Mouse (Mus musculus) T-helper 17 cell (primary cell): ENCODE measurements at regions not wholly inside any gene's neighbourhood (a gene's known extent, or its start where the extent isn't known, plus 50 kb on each side); places are given as distances from the start of the nearest gene placed in this dataset.
"Not testable (repeated sequence)": the region's sequence is repeated elsewhere in the genome, so short reads cannot be mapped to it uniquely, and the experiment has no call there.

Source experiments
- in situ Hi-C, 2 experiments: fragments of 300-600 bp; cut with MboI, MseI; formaldehyde crosslinking; loops; 1 replicate in 1 of 2; 2 replicates in 1 of 2; pipeline ENCODE4 v1.15.1; 2025; ENCODE audit warnings: high pct_unique_total_duplicates in 2 of 2

DNA sequence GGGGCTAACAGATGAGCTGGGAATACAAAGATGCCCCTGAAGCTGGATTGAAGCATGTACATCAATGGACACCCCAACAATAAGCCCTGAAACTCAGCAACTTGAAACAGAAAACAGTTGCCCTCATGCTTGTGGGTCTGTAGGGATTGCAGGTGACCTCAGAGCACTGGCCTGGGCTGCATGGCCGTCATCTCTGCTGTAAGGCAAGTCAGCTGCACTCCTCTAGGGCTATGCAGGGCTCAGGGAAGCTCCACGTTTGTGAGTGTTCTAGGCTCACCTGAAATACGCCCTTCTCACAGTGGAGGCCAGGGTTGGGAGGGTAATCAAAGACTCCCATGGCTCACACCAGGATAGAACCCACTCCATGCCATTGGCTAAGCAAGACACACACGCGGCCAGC lies 292.2 kb upstream of the Kdm8 start:
- in situ Hi-C loops: no loop called here

DNA sequence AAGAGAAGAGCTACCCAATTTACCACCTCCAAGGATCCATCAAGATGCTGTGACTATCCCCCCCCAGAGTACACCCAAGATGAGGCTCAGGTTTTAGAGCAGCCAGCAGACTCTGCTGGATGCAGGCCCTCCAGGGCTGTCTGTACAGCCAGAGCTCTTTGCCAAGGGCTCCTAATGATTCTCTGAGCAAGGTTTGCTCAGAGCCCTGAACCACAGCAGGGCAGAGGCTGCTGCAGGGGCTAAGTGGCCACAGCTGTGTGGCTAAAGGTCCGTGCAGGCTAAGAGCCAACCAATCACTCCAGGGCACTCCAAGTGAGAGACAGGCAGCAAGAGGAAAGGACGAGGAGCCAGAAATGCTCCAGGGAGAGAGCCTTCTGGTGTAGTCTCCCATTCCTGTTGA lies 289.2 kb upstream of the Kdm8 start:
- in situ Hi-C loops: no loop called here

DNA sequence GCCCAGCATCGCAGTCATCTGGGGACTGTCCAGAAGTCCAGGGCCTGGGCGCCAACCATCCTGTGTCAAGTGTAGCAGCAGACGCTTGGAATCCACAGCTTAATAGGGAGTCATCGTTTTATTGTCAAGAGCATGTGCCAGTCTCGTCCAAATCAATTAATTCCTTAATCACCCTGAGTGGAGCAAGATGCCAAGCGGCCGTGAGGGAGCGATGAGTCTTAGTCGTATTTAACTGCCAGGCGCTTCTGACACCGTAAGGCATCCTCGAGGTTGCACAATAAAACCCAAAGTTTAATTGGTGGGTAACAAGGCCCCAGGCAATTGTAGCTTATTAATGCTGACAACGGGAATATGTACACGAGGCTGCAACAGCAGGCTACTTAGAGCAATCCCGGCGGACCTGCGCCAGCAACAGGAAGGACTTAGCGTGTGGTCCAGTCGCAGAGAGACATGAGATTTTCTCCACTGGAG lies 277.6 kb upstream of the Kdm8 start:
- in situ Hi-C loops: no loop called here

DNA sequence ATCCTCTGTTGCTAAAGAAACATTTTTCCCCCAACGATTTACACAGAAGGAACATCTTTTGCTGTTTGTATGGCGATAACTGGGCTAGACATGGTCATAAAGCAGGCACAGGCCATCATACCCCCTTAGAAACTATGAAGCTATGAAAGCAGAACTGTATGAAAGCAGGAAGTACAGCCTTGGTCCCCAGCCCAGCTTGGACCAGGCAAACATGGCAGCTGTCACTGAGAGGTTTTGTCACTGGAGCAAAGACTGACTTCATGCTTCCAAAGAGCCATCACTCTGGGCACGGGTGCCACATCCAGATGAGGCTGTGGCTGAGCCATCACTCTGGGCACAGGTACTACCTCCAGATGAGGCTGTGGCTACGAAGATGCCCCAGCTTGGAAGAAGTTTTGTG lies 276.8 kb upstream of the Kdm8 start:
- in situ Hi-C loops: no loop called here

DNA sequence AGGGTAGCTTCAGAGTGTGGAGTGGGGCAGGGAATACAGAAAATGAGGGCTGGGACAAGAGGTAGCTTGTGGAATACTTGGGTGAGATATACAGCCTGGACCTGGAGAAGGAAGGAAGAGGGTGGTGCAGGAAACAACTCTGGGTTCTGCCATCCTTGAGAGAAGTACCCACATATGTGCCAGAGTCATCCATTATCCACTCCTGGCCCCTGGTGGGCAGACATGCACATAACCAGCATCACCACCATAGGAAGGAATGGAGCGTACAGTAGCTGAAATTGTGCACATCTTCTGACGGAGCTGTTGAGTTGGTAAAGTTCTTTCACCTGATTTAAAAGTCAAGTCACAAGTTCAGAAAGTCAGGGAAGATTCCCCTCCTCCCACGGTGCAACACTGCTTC lies 262.9 kb upstream of the Kdm8 start:
- in situ Hi-C loops: no loop called here

DNA sequence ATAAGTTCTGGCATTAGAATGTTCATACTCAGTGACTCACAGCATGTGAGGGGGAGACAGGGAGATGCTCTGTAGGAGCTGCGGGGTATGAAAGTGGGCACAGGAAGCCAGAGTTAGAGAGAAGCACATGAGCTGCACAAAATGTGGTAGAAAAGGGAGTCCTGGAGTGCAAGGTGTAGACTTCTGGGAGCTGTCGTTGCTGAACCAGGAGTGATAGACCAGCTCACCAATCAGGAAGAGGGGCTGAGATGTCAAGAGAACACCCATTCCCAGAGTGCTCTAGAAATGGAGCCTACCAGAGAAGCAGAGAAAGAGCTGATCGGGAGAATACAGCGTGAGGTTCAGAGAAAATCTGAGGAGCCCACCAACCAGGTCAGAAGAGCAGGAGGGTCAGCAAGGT lies 262.2 kb upstream of the Kdm8 start:
- in situ Hi-C loops: no loop called here

DNA sequence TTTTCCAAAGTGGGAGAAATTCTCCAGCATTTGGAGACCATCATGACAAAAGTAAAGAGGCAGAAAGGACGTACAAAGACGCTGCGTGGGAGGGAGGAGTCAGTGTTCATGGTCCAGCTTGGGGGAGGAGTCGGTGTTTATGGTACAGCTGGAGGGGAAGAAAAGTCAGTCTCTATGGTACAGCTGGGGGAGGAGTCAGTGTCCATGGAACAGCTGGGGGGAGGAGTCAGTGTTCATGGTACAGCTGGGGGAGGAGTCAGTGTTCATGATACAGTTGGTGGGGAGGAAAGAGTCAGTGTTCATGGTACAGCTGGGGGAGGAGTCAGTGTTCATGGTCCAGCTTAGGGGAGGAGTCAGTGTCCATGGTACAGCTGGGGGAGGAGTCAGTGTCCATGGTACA lies 261.5 kb upstream of the Kdm8 start:
- in situ Hi-C loops: not testable (repeated sequence)

DNA sequence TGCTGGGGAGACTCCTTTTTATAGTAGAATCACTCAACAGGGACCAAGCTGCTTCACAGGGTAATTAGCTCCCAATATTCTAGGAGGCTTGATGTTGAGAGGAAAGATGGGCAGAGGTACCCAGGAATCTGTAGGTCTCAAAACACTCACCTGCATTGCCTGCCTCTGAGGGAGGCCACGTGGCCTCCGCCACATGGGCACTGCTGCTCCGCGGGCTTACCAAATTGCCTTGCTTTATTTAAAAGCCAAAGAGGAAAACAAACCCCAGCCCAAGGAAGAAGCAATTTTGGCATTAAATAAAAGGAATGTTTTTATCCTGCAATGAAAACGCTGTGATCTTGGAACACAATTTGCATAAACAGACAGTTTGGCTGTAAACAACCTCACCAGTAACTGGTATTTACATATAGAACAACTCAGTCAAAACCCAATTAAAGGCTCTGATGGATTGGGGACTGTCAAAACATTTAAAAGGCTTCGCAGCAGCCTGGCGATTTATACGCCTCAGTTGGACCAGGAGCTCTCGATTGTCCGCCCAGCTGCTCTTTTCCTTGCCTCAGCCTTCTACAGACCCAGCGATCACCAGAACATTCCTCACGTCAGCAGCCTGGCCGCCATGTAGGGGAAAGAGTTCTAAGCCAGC lies 259.3 kb upstream of the Kdm8 start:
- in situ Hi-C loops: no loop called here

DNA sequence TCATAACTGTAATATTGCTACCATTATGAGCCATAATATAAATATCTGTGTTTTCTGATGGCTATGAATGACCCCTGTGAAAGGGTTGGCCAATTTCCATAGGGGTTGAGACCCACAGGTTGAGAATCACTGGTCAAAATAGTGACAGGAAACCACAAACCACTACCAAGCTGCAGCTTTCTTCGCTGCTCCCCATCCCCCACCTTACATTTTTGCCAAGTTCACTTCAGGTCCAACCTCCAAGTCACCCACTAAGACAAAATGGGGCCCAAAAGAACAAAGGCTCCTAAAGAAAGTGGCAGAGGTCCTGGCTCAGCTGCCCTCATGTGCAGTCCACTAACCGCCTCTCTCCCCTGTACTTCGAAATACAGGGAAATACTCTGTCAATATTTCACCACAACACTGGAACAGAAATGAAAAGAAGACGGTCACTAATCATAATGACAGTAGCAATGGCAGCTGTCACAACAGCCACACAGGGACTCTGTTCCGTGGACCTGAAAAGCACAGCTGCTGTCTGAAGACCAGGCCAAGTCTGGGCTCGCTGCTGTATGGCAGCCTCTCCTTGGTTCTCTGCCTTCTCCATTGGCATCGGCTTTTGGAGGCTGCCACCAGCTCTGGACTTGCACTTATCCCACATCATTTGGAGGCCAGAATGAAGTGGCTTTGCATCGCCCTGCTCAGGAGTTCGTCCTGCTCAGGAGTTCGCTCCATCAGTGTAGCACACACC lies 257.3 kb upstream of the Kdm8 start:
- in situ Hi-C loops: no loop called here

DNA sequence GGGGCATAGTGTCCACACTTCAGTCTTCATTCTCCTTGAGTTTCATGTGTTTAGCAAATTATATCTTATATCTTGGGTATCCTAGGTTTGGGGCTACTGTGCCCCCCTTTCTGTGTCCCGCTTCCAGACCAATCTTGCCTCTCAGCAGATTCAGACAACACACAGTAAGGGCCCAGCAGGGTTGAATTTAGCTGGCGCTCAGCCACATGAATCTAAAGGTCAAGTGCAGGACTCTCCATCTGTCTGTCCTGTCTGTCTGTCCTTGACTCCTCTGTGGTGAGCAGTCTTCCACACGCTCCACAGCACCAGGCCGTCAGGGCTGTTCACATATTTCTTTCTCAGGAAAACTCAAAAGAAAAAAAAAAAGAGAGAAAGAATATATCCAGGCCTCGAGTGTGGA lies 255.5 kb upstream of the Kdm8 start:
- in situ Hi-C loops: no loop called here

DNA sequence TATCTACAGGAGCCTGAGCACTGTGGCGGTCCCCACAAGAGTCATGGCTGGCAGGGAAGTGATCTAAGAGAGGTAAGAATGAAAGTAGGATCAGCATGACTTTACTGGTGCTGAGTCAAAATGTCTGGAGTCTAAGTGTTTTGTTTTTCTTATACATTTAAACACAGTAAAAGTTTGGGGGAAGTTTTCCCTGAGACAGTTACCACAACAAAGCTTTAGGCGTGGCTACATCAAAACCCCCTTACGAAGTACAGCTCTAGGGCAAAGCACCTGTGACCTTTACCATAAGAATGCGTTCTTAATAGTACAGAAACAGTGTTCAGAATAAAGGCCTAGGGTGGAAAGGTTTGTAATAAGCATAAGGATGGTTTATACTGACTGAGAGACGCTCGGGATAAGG lies 254.4 kb upstream of the Kdm8 start:
- in situ Hi-C loops: loop anchor here in 1 of 2 experiments (10.0 kb wide), 1 partner anchor 345 kb away; no protein-coding TSS in a partner anchor

DNA sequence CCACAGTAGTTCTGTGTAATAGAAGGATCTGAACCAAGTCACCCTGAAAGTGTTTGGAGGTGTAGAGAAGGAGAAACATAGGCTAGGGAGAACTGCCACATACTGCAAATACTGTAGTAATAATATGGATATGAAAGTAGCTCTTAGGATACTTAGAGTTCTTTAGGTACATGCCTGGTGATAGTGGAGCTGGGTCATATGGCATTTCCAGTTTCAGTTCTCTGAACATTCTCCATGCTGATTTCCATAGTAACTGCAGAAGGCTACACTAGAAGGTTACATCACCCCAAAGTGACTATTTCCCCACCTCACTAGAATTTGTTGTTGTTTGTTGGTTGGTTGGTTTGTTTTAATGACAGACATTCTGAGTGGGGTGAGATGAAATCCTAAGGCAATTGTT lies 253.2 kb upstream of the Kdm8 start:
- in situ Hi-C loops: loop anchor here in 1 of 2 experiments (10.0 kb wide), 1 partner anchor 343 kb away; no protein-coding TSS in a partner anchor

DNA sequence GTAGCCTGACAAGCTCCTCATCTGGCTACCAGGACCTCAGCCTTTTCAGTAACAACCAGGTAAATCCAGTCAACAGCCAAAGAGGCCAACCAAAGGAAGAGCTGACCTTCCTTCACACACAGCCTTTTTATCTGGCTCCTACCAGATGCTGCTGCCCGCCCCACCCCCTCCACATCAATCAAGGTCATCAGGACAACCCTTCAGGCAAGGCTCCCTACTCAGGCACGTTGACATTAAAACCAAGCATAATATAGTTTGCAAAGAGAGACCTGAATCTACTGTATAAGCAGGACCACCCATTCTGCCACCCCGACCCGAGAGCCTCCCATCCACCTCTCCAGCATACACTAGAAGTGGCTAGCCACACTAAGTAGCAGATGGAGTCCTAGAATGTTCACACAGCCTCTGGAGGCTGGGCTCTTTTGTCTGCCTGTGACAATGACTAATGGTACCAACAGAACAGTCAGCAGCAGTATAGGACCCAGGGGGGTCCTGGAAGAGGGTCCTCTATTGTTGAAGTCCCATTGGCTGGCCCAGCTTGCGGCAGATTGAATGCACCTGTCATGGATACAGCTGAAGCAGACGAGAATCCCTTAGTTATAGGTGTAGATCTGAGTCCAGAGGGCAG lies 233.0 kb upstream of the Kdm8 start:
- in situ Hi-C loops: no loop called here

DNA sequence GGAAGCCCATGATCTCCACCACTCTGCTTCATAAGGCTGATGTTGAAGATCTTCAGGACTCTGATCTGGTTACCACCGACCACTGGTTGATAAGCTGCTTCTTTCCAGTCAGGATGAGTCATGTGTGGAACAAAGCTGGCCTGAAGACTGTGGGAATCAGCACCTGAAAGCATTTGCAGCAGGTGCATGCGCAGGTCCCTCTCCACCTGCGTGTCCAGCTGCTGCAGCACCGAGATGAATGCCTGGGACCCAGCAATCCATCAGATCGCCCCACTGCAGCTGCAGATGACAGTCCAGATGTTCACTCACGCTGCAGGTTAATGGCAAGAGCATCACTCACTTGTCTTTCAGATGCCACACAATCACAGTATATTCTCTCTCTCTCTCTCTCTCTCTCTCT lies 230.4 kb upstream of the Kdm8 start:
- in situ Hi-C loops: no loop called here

DNA sequence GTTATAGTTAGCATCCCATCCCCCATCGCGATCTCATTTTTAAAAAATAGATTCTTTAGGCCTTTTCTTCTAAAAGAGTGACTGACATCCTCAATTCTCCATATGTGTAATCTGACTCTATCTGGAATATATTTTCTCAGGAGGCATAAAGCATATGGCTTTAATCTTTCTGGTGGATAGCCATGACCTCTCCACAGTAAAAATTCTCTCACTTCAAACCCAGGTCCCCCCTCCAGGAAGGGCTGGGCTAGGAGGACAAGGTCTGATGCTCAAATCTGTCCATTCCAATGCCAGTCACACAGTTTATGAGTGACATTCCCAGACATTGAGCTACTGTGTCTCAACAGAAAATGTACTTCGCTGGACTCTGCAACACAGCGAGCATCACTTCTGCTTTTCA lies 226.8 kb upstream of the Kdm8 start:
- in situ Hi-C loops: no loop called here

DNA sequence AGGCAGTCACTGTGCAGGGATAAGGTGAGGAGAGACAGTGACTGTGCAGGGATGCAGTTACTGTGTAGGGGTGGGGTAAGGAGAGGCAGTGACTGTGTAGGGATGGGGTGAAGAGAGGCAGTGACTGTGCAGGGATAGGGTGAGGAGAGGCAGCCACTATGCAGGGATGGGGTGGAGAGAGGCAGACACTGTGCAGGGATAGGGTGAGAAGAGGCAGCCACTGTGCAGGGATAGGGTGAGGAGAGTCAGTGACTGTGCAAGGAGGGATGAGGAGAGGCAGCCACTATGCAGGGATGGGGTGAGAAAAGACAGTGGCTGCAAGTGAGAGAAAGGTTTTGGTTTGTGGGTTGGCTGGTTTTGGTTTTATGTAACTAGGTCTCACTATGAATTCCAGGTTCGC lies 221.8 kb upstream of the Kdm8 start:
- in situ Hi-C loops: no loop called here

DNA sequence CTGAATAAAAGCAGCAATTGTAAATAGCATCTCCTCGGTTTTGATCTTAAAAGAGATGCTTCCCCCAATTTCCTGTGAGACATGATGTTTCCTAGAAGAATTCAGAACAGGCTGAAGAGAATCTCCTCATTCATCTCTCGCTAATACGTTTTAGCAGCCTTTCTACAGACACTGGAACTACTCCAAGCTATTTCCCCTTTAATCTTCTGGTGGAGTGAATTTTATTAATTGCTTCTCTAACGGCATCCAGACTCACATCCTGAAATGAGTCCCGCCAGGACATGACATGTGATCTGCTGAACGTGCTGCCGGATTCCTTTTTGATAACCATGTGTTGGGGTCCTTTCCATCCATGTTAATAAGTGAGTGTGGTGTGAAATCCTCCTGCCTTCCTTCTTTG lies 209.6 kb upstream of the Kdm8 start:
- in situ Hi-C loops: no loop called here

DNA sequence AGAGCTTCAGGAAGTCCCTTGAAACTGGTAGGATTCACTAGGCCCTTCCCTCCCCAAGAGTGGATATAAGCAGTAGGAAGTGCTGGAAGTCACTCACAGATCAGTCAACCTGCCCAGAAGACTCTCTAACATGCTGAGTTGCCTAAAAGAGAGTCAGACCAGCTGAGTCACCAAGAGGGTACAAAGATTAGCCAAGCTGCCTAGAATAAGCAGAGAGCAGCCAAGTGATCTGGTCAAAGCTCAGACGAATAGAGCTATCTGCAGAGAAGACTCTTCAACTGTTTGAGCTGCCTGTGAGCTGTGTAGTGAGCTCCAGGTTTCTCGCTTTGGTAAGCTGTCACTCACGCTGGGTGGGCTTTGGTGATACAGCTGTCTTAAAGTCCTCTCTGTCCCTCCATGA lies 207.4 kb upstream of the Kdm8 start:
- in situ Hi-C loops: no loop called here

DNA sequence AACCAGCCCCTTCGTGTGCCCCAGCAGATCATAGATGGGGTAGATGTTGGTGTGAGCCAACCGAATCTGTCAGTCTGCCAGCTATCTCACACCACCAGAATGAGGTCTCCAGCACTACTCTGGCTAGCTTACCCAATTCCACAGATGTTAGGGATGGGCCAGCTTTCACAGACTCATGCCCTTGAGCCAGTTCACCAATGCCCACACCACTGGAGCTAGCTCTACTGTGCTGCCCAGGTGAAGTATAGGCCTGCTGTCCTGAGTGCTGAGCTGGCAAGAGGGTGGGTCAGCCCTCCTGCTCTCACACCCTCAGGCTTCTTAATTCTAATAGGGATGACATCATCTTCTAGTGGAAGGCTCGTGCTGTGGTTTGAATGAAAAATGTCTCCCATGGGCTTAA lies 201.5 kb upstream of the Kdm8 start:
- in situ Hi-C loops: no loop called here

DNA sequence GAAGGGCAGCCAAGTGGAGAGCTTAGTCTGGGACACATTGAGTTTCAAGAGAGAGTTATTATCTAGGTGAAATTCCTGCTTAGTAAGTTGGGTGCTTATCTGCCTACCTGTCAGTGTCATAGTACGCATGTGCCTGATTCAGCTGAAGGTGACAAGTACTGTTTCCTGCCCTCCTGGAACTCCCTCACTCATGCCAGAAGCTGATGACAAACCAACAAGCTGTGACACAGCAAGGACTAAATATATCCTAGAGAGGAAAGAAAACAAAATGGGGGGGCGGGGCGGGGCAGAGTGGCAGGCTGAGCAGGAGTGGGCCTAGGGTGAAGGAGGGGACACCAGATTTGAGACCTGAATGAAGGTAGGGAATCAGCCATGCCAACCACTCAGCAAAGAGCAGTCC lies 196.1 kb upstream of the Kdm8 start:
- in situ Hi-C loops: no loop called here

DNA sequence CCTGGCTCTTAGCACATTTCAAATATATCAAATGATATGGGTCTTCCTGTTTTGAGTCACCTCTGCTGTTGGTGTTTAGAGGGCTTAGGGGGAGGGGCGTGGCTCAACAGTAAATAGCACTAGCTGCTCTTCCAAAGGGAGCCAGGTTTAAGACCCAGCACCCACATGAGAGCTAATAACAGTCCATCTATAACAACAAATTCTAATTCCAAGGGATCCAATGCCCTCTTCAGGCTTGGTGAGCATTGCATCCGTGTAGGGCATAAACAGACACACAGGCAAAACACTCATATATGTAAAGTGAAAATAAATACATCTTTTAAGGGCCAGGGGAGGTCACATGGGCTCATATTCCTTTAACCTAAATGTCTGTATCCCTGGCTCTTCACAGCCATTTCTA lies 194.1 kb upstream of the Kdm8 start:
- in situ Hi-C loops: no loop called here

DNA sequence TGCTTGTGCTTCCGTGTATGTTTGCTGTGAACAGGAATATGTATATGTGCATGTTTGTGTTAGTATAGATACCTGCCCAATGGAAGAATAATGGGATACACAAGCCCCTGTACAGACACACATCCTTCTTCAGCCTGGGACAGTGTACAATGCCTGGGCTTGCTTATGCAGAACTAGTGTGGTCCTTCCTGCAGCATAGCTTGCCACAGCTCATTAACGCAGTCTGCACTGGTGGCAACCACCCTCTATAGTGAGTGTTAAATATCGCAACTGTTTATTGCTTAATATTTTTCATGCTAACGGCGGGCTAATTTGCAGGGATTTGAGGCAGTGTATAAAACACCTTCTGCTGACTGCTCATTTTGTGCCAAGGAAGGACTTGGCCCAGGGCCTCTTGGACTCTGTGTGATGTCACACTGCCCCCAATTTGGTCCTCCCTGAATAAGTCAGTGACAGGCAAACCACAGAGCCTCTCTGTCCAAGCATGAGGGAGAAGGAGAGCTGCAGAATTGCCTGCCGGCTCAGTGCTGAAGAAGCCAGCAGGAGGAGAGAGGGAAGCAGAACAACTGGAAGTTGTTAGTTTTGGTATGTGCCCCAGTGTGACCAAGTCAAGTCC lies 193.4 kb upstream of the Kdm8 start:
- in situ Hi-C loops: no loop called here

DNA sequence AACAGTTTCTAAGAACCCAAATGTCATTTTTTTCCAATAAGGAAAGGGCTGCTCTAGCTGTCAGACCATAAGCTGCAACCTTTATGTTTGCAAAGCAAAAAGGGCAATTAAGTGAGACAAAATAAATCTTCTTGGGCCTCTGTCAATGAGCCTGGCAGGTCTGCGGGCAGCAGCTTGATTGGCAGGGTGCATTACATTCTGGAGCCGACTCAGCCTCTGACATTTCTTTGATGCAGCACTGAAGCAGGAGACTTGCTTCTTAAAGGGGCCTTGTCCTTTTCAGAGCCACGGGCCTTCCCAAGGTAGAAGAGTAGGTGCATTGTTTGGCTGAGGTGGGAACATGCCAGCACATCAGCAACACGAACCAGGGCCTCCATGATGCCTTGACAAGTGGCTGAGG lies 190.2 kb upstream of the Kdm8 start:
- in situ Hi-C loops: no loop called here
